Mouse (Mus musculus) urinary bladder, postnatal 4 days (tissue): ENCODE results near the gene Lypd4.

Source experiments
- DNase-seq, 2 experiments: peaks; one replicate each; pipeline ENCODE4 v3.0.0; 2021 to 2022; ENCODE audit warnings: low spot score in 2 of 2

The Lypd4 gene

DNA sequence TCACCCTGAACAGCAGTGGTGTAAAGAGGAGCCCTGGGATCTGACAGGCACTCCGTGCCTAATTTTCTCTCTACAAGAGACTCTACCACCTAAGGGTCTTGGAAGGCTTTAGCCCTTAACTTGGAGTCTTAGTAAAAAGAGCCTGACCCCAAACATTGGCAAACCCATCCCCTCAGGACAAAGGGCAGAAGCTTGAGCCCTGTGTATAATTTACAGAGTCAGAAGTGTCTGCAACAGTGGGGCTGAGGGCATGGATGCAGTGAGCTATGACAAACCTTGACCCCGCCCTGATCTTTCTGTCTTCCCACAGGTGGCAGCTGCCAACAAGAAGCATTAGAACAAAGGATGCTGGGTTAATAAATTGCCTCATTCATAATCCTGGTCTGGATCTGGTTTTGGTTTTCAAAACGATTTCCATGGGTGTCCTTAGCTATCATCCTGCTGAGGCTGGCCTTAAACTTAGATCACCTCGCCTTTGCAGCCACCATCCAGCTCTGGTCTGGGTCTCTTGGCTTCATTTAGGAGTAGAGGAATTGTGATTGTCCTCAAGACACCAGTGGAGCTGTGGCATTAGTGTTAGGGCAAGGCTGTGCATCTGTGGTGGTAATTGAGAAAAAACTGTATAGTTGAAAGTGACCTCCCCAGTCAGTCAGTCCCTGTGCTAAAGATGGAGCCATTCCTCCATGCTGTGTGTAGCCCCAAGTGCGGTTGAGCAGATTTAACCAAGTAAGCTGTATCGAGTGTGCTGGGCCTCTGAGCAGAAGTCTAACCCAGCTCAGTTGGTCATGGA lies 19.9 kb upstream of the Lypd4 start:
- no peak for DNase-seq

GRCm38 (mm10) chr7:24887096-24887495 lies 17.4 kb upstream of the Lypd4 start:
- no peak for DNase-seq

DNA sequence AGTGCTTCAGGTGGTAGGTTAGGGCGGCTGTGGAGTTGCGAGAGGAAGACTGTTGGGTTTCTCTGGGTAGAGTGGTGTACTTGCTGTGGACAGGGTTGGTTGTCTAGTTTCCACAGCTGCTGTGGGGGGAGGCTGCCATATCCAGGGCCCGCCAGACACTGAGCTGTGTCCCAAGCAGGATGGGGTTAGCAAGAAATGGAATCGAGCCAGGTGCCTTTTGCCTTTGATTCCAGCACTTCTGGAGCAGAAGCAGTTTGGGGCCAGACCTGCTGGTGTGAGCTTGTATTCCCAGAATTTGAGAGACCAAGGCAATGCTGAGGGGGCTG lies 16.5 kb upstream of the Lypd4 start:
- no peak for DNase-seq

GRCm38 (mm10) chr7:24885468-24886307 lies 15.9 kb upstream of the Lypd4 start:
- DNase-seq = no peak

- DNase-seq = no peak
Measured at GRCm38 (mm10) chr7:24884693-24885291, 15.1 kb upstream of the Lypd4 start.

GRCm38 (mm10) chr7:24883896-24884692 lies 14.4 kb upstream of the Lypd4 start, which contains the start of gene Rps19:
Gene Rps19 (plus strand): TSS chr7:24884371.
- DNase-seq = peak; percentile 98 to 99

- DNase-seq = no peak
Measured at GRCm38 (mm10) chr7:24882416-24883199, 12.9 kb upstream of the Lypd4 start.

- no peak for DNase-seq
Measured at GRCm38 (mm10) chr7:24879620-24880019, 9.9 kb upstream of the Lypd4 start.

DNA sequence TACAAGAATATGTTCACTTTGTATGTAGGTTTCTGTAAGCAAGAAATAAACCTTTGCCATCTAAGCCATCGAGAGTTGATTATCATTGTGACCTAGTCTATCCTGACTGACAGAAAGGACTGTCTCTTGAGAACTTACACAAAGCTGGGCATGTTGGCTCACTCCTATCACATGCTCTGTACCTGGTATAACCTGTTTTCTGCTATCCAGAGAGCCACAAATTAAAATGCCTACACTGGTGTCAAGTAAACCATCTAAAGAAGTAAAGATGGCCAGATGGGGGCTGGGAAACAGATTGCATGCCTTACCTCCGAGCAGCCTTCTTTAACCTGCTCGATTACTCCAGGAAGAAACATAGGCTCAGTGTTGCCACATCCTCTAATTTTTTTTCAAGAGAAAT lies 7.8 kb upstream of the Lypd4 start:
- DNase-seq = no peak

GRCm38 (mm10) chr7:24869080-24869479 lies 661 bp downstream of the Lypd4 start:
- no peak for DNase-seq

GRCm38 (mm10) chr7:24864156-24864555 lies 5.6 kb downstream of the Lypd4 start:
- no peak for DNase-seq

DNA sequence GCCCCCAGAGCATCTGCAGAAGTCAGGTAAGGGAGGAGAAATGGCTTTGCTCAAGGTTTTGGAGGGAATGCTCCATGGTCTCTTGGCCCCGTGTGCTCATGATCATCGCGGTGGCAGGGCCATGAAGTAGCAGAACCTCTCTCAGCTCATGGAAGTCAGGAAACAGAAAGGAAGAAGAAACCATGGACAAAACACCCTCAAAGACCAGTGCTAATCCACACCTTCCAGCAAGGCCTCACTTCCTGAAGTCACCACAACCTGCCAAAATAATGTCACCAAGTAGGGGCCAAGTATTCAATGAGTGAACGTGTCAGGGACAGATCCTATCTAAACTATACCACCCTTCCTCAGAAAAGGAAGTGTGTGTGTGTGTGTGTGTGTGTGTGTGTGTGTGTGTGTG lies 6.9 kb downstream of the Lypd4 start:
- DNase-seq = no peak

- no peak for DNase-seq
Measured at GRCm38 (mm10) chr7:24861913-24862312, 7.8 kb downstream of the Lypd4 start, which contains the start of gene Gm9844. Gene Gm9844 (plus strand): TSS chr7:24862213.

DNA sequence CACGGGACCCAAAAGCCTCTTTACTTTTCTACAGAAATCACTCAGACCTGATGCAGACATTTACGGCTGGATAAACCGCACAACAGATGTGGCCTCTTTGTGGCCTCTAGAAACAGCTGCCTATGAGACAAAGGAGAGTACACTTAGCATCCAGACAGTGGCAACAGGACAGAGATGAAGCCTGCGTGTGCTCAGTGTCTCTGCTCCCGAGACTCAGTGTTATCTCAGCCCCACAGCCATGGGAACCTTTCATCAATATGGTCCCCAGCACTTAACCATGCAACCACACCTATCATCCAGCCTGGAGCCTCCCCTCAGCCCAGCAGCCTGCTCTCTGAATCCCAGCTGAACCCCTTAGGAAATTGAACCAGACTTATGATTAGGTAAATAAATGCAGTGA lies 10.5 kb downstream of the Lypd4 start:
- no peak for DNase-seq

GRCm38 (mm10) chr7:24856460-24857120 lies 13.2 kb downstream of the Lypd4 start:
- DNase-seq = no peak

DNA sequence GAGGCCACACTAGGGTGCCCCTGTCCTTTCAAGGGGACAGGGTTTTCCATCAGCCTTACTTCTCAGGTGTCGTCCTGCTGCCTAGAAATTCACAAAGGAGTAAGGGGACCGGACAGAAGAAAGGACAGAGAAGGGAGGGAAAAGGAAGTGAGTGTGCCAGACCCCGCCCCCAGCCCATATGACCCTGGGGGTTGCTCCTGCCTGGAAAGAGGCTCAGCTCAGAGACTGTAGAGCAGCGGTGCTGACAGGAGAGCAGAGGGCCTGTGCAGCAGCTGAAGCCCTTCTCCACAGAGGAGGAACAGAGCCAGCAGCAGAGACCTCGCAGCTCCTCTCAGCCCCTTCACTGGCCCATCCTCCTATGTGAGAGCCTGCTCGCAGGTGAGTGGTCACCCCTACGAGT lies 16.0 kb downstream of the Lypd4 start:
- no peak for DNase-seq

GRCm38 (mm10) chr7:24853233-24853563 lies 16.5 kb downstream of the Lypd4 start:
- DNase-seq = no peak

DNA sequence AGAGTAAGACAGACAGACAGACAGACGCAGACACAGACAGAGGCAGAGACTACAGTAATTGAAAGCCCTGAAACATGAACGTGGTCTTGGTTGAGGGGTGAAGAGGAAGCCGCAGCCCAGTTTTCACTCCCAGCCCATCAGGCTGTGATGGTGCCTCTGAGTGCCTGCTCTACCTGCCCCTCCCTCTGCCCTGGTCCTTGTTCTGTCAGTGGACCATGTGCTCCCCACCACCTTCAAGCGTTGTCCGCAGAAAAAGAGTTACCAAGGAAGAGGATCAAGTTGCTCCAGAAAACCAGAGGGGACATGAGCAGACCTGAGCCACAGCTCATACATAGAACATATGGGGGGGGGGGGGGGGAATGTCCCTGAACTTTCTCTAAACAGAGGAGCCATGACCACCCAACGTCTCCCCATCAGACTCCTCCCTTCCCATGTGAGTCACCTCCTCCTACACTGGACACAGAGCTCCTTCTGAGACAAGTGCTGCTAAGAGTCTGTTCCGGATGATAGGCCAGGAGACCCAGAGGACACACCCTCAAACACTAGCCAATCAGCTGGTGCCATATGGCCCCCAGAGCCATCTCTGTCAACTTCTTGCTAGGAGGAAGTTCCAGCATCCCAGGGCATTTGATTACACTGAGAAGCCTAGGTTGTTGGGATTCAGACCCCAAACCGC lies 17.0 kb downstream of the Lypd4 start:
- no peak for DNase-seq

DNA sequence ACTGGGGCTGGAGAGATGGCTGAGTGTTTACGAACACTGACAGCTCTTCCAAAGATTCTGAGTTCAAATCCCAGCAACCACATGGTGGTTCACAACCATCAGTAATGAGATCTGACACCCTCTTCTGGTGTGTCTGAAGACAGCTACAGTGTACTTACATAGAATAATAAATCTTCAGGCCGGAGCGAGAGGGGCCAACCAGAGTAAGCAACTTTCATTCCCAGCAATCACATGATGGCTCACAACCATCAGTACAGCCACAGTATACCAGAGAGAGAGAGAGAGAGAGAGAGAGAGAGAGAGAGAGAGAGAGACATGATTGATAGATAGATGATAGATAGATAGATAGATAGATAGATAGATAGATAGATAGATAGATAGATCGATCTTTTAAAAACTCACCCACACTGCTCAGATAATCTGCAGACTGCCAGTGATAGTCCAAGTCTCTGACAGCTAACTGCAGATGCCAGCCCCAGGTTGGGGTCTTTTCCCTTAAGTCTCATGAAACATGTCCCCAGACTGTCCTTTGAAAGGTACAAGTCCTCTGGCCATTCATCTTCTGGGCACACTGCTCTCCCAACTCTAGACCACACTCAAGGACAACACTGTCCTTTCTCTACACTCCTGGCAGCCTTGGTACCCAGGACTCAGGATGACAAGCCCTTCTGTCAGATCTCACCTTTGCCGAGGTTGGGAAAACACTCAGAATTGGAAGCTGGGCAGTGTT lies 18.0 kb downstream of the Lypd4 start:
- no peak for DNase-seq
